Mouse (Mus musculus) kidney, postnatal 4 days (tissue): Measurements from ENCODE around the gene Cfap74.

Experiments used
- DNase-seq, 2 experiments: peaks; one replicate each; pipeline ENCODE4 v3.0.0; 2021; ENCODE audit warnings: mixed read lengths in 2 of 2

Gene Cfap74

GRCm38 (mm10) chr4:155409058-155409776 is at the start of gene Cfap74:
TSS of gene Cfap74 (plus strand) at chr4:155409190.
- peak; percentile 75 to 82 for DNase-seq

- peak; percentile 37 to 60 for DNase-seq
These were observed 49.2 kb upstream of the Cfap74 start for GRCm38 (mm10) chr4:155359560-155360464.

DNA sequence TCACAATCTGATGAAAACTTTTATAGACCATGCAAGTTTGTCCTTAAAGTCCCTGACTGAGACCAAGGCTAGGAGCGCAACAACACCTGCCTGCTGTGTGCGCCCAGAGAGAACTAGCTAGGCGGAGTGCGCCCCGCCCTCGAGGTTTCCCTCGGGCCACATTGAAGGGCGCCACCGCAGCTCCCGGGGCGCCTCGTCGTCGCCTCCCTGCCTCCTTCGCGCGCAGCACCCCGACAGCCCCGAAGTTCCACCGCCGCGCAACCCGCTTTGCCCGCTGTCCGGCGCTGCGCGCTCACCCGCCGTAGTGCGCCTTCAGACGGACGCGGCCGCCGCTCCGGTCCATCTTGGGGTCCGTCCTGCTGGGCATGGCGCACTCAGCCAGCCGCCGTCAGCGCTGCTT is 48.1 kb upstream of the Cfap74 start:
- DNase-seq: peak; percentile 48 to 67

GRCm38 (mm10) chr4:155361303-155361791 is 47.6 kb upstream of the Cfap74 start, which contains the start of gene Prkcz:
TSS of gene Prkcz (minus strand) at chr4:155361361.
- DNase-seq: peak; percentile 87 to 94

DNA sequence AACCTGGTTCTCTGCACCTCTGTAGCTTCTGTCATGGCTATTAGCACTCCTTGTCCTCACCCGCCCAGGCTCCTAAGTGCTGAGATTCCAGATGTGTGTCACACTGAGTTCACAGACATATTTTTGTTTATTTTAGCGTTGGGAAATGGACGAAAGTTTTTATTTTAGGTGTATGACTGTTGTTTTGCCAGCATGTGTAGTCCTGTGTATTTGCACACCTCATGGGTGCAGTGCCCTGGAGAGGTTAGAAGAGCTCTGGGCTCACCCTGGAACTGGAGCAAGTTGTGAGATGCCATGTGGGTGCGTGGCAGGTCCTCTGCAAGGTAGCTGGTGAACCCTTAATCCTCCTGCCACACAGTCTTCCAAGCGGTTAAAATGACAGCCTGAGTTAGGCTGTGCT is 46.5 kb upstream of the Cfap74 start:
- DNase-seq: no peak

DNA sequence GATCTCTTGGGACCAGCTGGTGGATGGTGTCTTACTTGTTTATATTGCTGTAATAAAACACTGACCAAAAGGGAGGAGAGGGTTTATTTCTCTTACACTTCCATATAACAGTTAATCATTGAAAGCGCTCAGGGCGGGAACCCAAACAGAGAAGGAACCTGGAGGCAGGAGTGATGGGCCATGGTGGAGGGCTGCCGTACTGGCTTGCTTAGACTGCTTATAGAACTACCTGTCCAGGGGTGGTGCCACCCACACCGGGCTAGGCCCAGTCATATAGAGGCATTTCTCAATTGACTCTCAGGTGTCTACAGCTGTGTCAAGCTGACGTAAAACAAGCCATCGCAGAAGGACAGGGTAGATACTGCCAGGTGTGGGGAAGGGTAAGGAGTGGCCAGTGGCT is 42.2 kb upstream of the Cfap74 start:
- no peak for DNase-seq

GRCm38 (mm10) chr4:155367739-155368138 is 41.3 kb upstream of the Cfap74 start:
- no peak for DNase-seq

GRCm38 (mm10) chr4:155368684-155369083 is 40.3 kb upstream of the Cfap74 start:
- DNase-seq: peak; percentile 90

GRCm38 (mm10) chr4:155370737-155371715 is 38.0 kb upstream of the Cfap74 start:
- peak; percentile 66 to 79 for DNase-seq

- no peak for DNase-seq
These were observed 36.9 kb upstream of the Cfap74 start for GRCm38 (mm10) chr4:155371797-155372735.

DNA sequence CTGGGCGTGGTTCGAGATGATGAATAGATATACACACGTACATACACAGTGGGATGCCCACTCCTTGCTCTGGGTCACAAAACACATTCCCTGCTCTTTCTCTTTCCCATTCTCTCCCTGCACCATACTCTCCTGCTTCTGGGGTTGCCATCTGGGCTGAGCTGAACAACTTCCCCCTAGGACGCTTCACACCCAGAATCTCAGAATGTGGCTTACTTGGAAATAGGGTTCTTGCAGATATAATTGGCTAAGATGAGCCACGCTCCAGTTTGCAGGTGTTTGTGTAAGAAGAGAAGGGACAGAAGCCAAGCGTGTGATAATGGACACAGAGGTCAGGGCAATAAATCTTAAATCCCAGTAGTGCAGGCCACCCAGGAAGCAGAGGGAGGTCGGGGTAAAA is 27.0 kb upstream of the Cfap74 start:
- DNase-seq: no peak

DNA sequence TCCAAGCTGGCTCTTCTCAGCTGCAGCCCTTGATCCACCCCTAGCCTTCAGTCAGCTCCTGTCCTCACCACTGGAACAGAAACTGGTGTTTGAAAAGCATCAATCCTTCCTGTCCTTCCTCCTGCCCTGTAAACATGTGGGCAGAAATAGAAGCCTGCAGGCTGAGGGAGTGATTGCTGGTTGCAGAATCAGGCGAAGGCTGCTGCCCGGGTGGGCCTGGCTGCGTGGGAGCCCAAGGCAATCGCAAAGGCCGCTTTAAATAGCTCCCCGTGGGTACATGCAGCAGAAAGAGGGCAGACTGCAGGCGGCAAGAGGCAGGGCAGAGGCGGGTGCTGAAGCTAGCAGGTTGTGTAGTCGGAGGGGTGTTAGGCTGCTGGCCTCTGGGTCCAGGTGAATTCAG is 26.2 kb upstream of the Cfap74 start:
- no peak for DNase-seq

DNA sequence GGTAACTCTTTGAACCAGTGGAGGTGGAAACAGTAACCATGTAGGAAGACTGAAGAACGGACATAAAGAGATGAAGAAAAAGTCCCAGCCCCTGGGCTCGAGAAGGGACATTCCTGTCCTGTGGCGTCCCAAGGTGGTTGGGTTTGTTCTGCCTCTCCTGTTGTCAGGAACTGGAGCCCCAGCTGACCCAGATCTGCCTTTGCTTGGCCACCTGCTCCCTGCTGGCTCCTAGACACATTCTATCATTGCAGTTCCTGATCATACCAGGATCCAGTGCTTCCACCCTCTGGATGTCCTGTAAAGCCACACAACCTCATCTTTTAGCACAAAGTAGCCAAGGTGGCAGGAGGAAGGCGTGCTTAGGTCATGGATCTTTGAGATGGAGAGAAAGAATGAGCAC is 25.7 kb upstream of the Cfap74 start:
- no peak for DNase-seq

- no peak for DNase-seq
These were observed 21.8 kb upstream of the Cfap74 start for GRCm38 (mm10) chr4:155387166-155387565.

GRCm38 (mm10) chr4:155395471-155395870 is 13.5 kb upstream of the Cfap74 start:
- DNase-seq: no peak

- DNase-seq: no peak
These were observed 12.2 kb upstream of the Cfap74 start for GRCm38 (mm10) chr4:155396751-155397150.

- peak; percentile 89 for DNase-seq
These were observed 11.3 kb upstream of the Cfap74 start, which contains the start of gene Gabrd for GRCm38 (mm10) chr4:155397511-155398221. TSS of gene Gabrd (minus strand) at chr4:155398112.

DNA sequence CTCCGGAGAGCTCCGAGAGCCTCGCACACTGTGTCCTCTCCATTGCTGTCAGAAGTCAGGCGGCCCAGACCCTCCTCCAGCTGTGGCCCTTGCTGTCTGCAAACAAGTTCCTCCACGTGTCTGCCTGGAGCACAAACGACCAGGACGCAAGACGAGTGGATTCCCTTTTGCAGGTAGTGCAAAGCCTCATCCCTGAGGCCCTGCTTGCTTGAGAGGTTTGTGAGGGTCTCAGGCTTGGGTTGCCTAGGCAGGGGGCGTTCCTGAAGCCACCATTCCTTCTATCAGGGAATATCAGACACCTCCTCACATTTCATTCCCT is 10.8 kb upstream of the Cfap74 start:
- DNase-seq: peak in 1 of 2 experiments; percentile 8

DNA sequence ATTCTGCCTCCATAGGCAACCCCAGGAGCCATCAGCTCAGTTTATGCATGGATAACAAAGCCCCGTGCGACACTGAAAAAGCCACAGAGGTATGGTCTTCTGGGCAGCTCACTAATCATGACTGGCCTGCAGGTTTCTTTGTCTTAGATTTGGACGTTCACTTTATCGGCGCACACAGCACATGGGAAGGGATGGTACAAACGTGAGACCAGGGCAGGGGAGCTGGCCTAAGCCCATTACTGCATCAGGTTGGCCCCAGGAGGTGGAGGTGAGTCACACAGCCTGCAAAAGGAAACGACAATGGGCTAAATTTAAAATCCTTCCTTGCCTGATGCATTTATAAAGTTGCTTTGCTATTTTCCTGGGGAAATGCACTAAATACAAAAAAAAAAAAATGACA is 7.9 kb upstream of the Cfap74 start:
- DNase-seq: no peak

GRCm38 (mm10) chr4:155402489-155402888 is 6.5 kb upstream of the Cfap74 start:
- DNase-seq: no peak

GRCm38 (mm10) chr4:155408695-155409057 is 314 bp upstream of the Cfap74 start:
- DNase-seq: no peak
